Mouse (Mus musculus) liver, postnatal 0 days (tissue): Measurements from ENCODE around the gene Ybey.

Source experiments
- CTCF ChIP-seq: sonication (generic); IDR thresholded peaks from 2 replicates; pipeline ENCODE4 v1.5.1; 2016; ENCODE audit warnings: antibody characterized with exemption, low read depth
- EP300 ChIP-seq: IDR thresholded peaks from 2 replicates; pipeline ENCODE4 v1.6.1; 2016; ENCODE audit warnings: antibody characterized with exemption, low read depth, mild to moderate bottlenecking

DNA sequence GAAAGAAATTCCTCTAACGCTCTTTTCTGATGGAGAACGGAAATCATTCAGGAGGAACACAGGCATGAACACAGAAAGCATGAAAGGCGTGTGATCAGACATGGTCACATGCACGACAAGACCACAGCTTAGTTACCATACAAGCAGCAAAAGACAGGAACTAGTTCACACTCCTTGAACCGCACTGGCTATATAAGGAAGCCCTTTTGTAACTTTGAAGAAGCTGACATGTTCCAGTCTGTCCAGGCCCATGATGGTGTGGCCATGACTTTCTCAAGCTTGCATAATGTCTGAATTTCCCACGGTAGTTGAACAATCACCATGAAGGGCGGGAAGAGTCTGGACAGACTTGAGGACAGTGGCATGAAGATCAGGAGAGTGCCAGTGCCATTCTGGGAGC is 43.2 kb downstream of the Ybey start:
- no peak for TF ChIP-seq CTCF
- no peak for TF ChIP-seq EP300
